Mouse (Mus musculus) ES-E14 (cell line): Measurements from ENCODE around the gene P2rx4. TPM values are rescaled to one million over a fixed set of nuclear protein-coding genes. Genes with fewer than 3 reads are reported as not detected.

Source experiments
- DNase-seq: peaks from one replicate; pipeline ENCODE4 v3.0.0-alpha.2; 2013; ENCODE audit warnings: low read depth, low spot score
- H3K27ac ChIP-seq: 2 replicates; pipeline ENCODE4 v1.5.1; 2012; ENCODE audit warnings: low read depth, mild to moderate bottlenecking, low read length, moderate library complexity, mixed read lengths; ENCODE audit not compliant: poor library complexity, insufficient read depth, severe bottlenecking
- H3K36me3 ChIP-seq: 2 replicates; pipeline ENCODE4 v1.6.1; 2012; ENCODE audit warnings: mild to moderate bottlenecking, low read length, moderate library complexity, mixed read lengths; ENCODE audit not compliant: control insufficient read depth, poor library complexity, insufficient read depth, severe bottlenecking
- H3K4me1 ChIP-seq, 2 experiments: fragments of 150-350 bp in 1 of 2; sonication (generic) in 1 of 2; 2 replicates each; pipeline ENCODE4 v1.6.1; 2012; ENCODE audit warnings: low read length in 2 of 2, mild to moderate bottlenecking in 1 of 2, mixed read lengths in 1 of 2; ENCODE audit not compliant: control insufficient read depth in 2 of 2, insufficient read depth in 2 of 2, poor library complexity in 1 of 2
- H3K4me3 ChIP-seq, 2 experiments: fragments of 150-350 bp in 1 of 2; sonication (generic) in 1 of 2; 2 replicates each; pipeline ENCODE4 v1.5.1; 2012; ENCODE audit warnings: low read length in 2 of 2, low read depth in 1 of 2, mild to moderate bottlenecking in 1 of 2, mixed read lengths in 1 of 2; ENCODE audit not compliant: insufficient read depth in 1 of 2, poor library complexity in 1 of 2, severe bottlenecking in 1 of 2
- H3K9ac ChIP-seq: 2 replicates; pipeline ENCODE4 v1.6.1; 2012; ENCODE audit warnings: low read depth, mild to moderate bottlenecking, low read length, mixed read lengths; ENCODE audit not compliant: poor library complexity, insufficient read depth, severe bottlenecking
- H3K9me3 ChIP-seq: fragments of 150-350 bp; sonication (generic); 2 replicates; pipeline ENCODE4 v1.6.1; 2012; ENCODE audit warnings: low read depth, mild to moderate bottlenecking, low read length; ENCODE audit not compliant: control insufficient read depth, insufficient read depth
- CHD2 ChIP-seq: IDR thresholded peaks from 2 replicates; pipeline ENCODE4 v1.6.1; 2014; ENCODE audit warnings: mild to moderate bottlenecking, low read depth, low read length, inconsistent platforms
- HCFC1 ChIP-seq: IDR thresholded peaks from 2 replicates; pipeline ENCODE4 v1.6.1; 2012; ENCODE audit warnings: low read length, inconsistent platforms, borderline replicate concordance; ENCODE audit not compliant: insufficient read depth
- MAFK ChIP-seq: IDR thresholded peaks from 2 replicates; pipeline ENCODE4 v1.6.1; 2014; ENCODE audit warnings: mild to moderate bottlenecking, low read depth, low read length, inconsistent platforms; ENCODE audit not compliant: insufficient read depth
- ZC3H11A ChIP-seq: IDR thresholded peaks from 2 replicates; pipeline ENCODE4 v1.6.1; 2012; ENCODE audit warnings: low read depth, mild to moderate bottlenecking, inconsistent platforms, low read length, borderline replicate concordance
- ZNF384 ChIP-seq: IDR thresholded peaks from 2 replicates; pipeline ENCODE4 v1.6.1; 2012; ENCODE audit warnings: low read depth, low read length, inconsistent platforms
- in situ Hi-C, 2 experiments: fragments of 600-800 bp; cut with MboI; formaldehyde crosslinking; loops; one replicate each; pipeline ENCODE4 v1.15.1; 2025; ENCODE audit warnings: low sequenced_read_pairs in 2 of 2, inconsistent platforms in 1 of 2; ENCODE audit not compliant: unreplicated experiment in 2 of 2
- total RNA-seq: library from RNA; depleted of rRNA; stranded (reverse); fragments of 300-350 nt; gene quantifications from 2 replicates; pipeline ENCODE4 v1.2.3, GENCODE M21; 2012

The P2rx4 gene
- total RNA-seq, 1 experiment = 7.5 TPM

DNA sequence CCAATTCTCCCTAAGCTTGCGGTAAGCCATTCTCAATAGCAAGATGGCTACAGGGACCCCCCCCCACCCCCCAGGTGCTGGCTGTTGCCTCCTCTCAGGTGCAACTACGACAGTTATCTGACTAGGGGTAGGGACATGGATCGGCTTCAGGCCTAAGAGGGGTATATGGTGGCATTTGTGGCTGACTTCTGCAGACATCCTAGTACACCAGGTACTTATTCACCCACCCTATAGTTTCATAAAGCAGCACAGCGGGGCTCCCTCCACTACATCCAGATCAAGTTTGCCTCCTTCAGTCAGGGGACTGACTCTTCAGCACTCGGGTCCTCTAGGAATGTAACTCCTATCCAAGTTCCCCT lies 448 bp upstream of the P2rx4 start:
- H3K4me1 ChIP-seq = no peaks in the 10 kb centered on the region; a peak in 1 of 4 replicates
- H3K36me3 ChIP-seq = no peaks in the 10 kb centered on the region
- no peak for DNase-seq
- H3K9me3 ChIP-seq = no peaks in the 10 kb centered on the region
- no peak for TF ChIP-seq ZNF384
- TF ChIP-seq MAFK = no peak
- TF ChIP-seq CHD2 = no peak
- TF ChIP-seq HCFC1 = no peak
- TF ChIP-seq ZC3H11A = no peak
- H3K27ac ChIP-seq = no peak overlapping the region
- H3K9ac ChIP-seq = peak overlapping the region; percentile 80
- in situ Hi-C loops = no loop called here
- peak overlapping the region; percentile 79 for H3K4me3 ChIP-seq

DNA sequence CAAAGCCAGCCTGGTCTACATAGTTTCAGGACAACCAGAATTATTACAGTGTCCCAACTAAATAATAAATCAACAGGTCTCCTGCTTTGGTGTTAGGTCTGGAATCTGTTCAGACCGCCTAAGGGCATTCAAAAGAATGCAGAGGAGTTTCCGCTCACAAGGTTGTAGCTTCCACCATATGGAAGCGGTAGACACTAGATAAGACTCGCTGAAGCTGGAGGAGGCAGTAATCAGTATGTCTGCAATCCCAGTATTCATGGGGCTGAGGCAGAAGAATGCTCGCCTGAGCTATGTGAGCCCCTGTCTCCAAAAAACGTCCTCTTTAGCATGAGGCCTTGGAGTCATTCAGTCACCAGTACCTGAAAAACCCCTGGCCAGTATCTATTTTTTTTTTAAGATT lies 1.5 kb downstream of the P2rx4 start:
- Histone ChIP-seq H3K4me3 (no peak overlapping the region), H3K9ac (no peak overlapping the region), H3K9me3 (no peaks in the 10 kb centered on the region), H3K27ac (no peak overlapping the region), H3K4me1 (no peaks in the 10 kb centered on the region; a peak in 1 of 4 replicates), H3K36me3 (no peaks in the 10 kb centered on the region)
- no peak for TF ChIP-seq HCFC1
- TF ChIP-seq ZNF384 = no peak
- no peak for TF ChIP-seq ZC3H11A
- TF ChIP-seq CHD2 = no peak
- TF ChIP-seq MAFK = no peak
- in situ Hi-C loops = no loop called here
- no peak for DNase-seq

GRCm38 (mm10) chr5:122715723-122716122 lies 8.4 kb downstream of the P2rx4 start:
- no peak for TF ChIP-seq ZC3H11A
- no peak for TF ChIP-seq MAFK
- TF ChIP-seq CHD2 = no peak
- TF ChIP-seq ZNF384 = no peak
- TF ChIP-seq HCFC1 = no peak
- H3K4me3 ChIP-seq = no peak overlapping the region
- in situ Hi-C loops = no loop called here
- no peaks in the 10 kb centered on the region for H3K36me3 ChIP-seq
- H3K9me3 ChIP-seq = no peaks in the 10 kb centered on the region
- H3K9ac ChIP-seq = no peak overlapping the region
- H3K27ac ChIP-seq = no peak overlapping the region
- H3K4me1 ChIP-seq = no peaks in the 10 kb centered on the region
- no peak for DNase-seq

DNA sequence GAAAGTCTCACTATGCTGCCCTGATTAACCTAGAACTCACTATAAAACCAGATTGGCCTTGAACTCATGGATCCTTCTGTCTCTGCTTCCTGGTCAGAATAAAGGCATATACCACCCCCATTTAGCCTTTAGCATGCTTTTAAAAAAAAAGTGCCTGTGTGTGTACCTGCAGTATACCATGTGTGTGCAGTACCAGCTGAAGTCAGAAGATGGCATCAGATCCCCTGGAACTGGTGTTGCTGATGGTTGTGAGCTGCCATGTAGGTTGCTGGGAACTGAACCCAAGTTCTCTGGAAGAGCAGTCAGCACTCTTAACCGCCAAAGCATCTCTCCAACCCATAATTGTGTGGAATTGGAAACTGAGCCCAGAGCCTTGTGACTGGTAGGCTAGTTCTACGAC lies 9.4 kb downstream of the P2rx4 start:
- no peaks in the 10 kb centered on the region for H3K9me3 ChIP-seq
- no peak overlapping the region for H3K4me3 ChIP-seq
- no peaks in the 10 kb centered on the region for H3K4me1 ChIP-seq
- TF ChIP-seq ZC3H11A = no peak
- TF ChIP-seq ZNF384 = peak; percentile 81
- no peaks in the 10 kb centered on the region for H3K36me3 ChIP-seq
- no peak for DNase-seq
- no peak overlapping the region for H3K9ac ChIP-seq
- no peak overlapping the region for H3K27ac ChIP-seq
- in situ Hi-C loops = no loop called here

DNA sequence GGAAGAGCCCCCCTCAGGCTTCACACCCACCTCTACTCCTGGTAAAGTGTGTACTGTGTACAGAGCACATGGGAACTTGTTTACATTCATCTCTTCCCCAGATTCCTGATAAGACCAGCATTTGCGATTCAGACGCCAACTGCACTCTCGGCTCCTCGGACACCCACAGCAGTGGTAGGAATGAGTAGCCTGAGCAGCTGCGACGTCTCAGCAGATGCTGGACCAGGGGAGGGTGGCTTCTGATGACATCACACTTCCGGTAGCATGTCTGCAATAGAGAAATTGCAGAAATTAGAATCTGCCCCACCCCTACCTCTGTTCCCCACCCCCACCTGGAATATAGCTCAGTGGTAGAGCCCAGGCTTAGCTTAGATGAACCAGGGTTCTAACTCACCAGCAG lies 11.1 kb downstream of the P2rx4 start:
- in situ Hi-C loops = no loop called here
- no peak overlapping the region for H3K27ac ChIP-seq
- no peak for DNase-seq
- no peak overlapping the region for H3K4me3 ChIP-seq
- TF ChIP-seq HCFC1 (no peak), CHD2 (no peak), ZC3H11A (no peak), MAFK (no peak), ZNF384 (no peak)
- no peaks in the 10 kb centered on the region for H3K9me3 ChIP-seq
- H3K36me3 ChIP-seq = no peaks in the 10 kb centered on the region
- no peak overlapping the region for H3K9ac ChIP-seq
- no peaks in the 10 kb centered on the region for H3K4me1 ChIP-seq
